Mouse (Mus musculus) embryonic facial prominence, embryonic 13.5 days (tissue): Measurements from ENCODE around the gene Hist1h2ab. TPM values are rescaled to one million over a fixed set of nuclear protein-coding genes. Genes with fewer than 3 reads are reported as not detected.
"Not testable (repeated sequence)": the region's sequence is repeated elsewhere in the genome, so short reads cannot be mapped to it uniquely, and the experiment has no call there.

Experiments
- ATAC-seq: fragments of 200-750 bp; cut with Nextera tagmentation; 2 replicates; pipeline ENCODE4 v1.8.0; 2017; ENCODE audit warnings: low read depth; ENCODE audit not compliant: insufficient number of reproducible peaks, insufficient read depth, low FRiP score, low TSS enrichment
- H3K27ac ChIP-seq: fragments of 300-500 bp; sonication (generic); 2 replicates; pipeline ENCODE4 v1.5.1; 2015; ENCODE audit warnings: moderate library complexity, mild to moderate bottlenecking, inconsistent platforms
- H3K27me3 ChIP-seq: fragments of 300-500 bp; sonication (generic); 2 replicates; pipeline ENCODE4 v1.6.1; 2015; ENCODE audit warnings: mild to moderate bottlenecking, inconsistent platforms
- H3K36me3 ChIP-seq: fragments of 300-500 bp; sonication (generic); 2 replicates; pipeline ENCODE4 v1.6.1; 2015; ENCODE audit warnings: mild to moderate bottlenecking, inconsistent platforms
- H3K4me1 ChIP-seq: fragments of 300-500 bp; sonication (generic); 2 replicates; pipeline ENCODE4 v1.6.1; 2015; ENCODE audit warnings: inconsistent platforms
- H3K4me2 ChIP-seq: fragments of 300-500 bp; sonication (generic); 2 replicates; pipeline ENCODE4 v1.6.1; 2015; ENCODE audit warnings: moderate library complexity, mild to moderate bottlenecking, inconsistent platforms
- H3K4me3 ChIP-seq: fragments of 300-500 bp; sonication (generic); 2 replicates; pipeline ENCODE4 v1.5.1; 2015; ENCODE audit warnings: mild to moderate bottlenecking, inconsistent platforms
- H3K9ac ChIP-seq: fragments of 300-500 bp; sonication (generic); 2 replicates; pipeline ENCODE4 v1.6.1; 2015; ENCODE audit warnings: mild to moderate bottlenecking, inconsistent platforms
- H3K9me3 ChIP-seq: fragments of 300-500 bp; sonication (generic); 2 replicates; pipeline ENCODE4 v1.6.1; 2016; ENCODE audit warnings: inconsistent platforms
- WGBS: fragments of 180-500 bp; shearing (Covaris S2); methylation state at CpG from one replicate; pipeline ENCODE4 v1.1.7; 2015; ENCODE audit warnings: mixed read lengths; 5-methylcytosine and 5-hydroxymethylcytosine counted together
- polyA plus RNA-seq: library from polyadenylated mRNA; unstranded; fragments of >200 nt; fragmentation: Nextera tagmentation; extraction: Ambion mirVana; gene quantifications from 2 replicates; pipeline ENCODE4 v1.2.1, GENCODE M21; 2015

The Hist1h2ab gene
- 53.1 and 58.6 TPM in 2 replicates for polyA plus RNA-seq

DNA sequence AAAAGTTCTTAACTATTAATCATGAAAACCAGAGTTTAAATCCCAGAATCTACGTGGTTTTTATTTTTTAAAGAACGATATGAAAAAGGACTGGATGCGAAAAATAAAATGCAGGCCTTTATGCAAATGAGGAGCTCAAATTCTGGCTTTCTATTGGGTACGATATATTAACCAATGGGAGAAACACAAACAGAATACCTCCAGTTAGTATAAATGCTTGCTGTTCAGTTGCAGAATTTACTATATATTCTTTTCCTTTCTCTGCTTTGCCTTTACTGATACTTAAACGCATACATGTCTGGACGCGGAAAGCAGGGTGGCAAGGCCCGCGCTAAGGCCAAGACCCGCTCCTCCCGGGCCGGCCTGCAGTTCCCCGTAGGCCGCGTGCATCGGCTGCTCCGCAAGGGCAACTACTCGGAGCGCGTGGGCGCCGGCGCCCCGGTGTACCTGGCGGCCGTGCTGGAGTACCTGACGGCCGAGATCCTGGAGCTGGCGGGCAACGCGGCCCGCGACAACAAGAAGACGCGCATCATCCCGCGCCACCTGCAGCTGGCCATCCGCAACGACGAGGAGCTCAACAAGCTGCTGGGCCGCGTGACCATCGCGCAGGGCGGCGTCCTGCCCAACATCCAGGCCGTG, at the start of gene Hist1h2ab:
Gene Hist1h2ab, plus strand, starts transcription at position 288 of the 639 bp plus-strand sequence.
- not testable (repeated sequence) for H3K9me3 ChIP-seq, H3K36me3 ChIP-seq, H3K27me3 ChIP-seq
- Histone ChIP-seq H3K27ac (peak within 1 kb of the TSS; percentile 96), H3K4me1 (peaks cover 21% of the 10 kb centered on the region; the same call in 1 of the 2 replicates), H3K9ac (peak within 1 kb of the TSS; percentile 71), H3K4me2 (peak within 1 kb of the TSS; percentile 67), H3K4me3 (peak within 1 kb of the TSS; percentile 48)
- WGBS, result under 1% methylated on average over 33 of the region's 47 CpGs
- 0 out of 2 replicates have a peak, but pooled peaks have one; percentile 54 for ATAC-seq

DNA sequence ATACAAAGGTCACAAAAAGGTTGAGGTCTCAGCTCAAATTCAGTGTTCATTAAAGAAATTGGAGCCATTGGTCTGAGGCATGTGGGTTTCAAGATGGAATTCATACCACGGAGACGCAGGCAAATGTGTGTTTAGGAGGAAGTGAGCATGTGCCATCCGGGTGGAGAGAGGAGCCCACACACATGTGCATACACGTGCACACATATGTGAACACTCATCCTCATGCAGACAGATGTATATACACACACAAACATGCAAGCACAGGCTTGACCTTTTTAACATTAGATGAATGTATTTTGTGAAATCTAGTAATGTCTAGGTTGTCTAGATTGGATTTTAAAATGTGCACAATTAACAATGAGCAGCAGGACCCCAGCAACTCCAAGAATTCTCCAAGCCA, 48.7 kb upstream of the Hist1h2ab start:
- Histone ChIP-seq H3K9ac (no peak overlapping the region), H3K27ac (no peak overlapping the region), H3K27me3 (no peaks in the 10 kb centered on the region), H3K36me3 (no peaks in the 10 kb centered on the region), H3K4me2 (no peak overlapping the region), H3K4me1 (peaks cover 7% of the 10 kb centered on the region; the same call in 1 of the 2 replicates), H3K9me3 (no peaks in the 10 kb centered on the region), H3K4me3 (no peak overlapping the region)
- no peak for ATAC-seq
- 59% methylated on average over 4 of the region's 4 CpGs for WGBS

DNA sequence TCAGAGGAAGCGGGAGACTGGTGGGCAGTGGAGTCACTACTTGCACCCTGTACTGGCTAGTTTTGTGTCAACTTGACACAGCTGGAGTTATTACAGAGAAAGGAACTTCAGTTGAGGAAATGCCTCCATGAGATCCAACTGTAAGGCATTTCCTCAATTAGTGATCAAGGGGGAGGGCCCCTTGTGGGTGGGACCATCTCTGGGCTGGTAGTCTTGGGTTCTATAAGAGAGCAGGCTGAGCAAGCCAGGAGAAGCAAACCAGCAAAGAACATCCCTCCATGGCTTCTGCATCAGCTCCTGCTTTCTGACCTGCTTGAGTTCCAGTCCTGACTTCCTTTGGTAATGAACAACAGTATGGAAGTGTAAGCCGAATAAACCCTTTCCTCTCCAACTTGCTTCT, 48.1 kb upstream of the Hist1h2ab start:
- not testable (repeated sequence) for ATAC-seq, H3K27ac ChIP-seq, H3K9ac ChIP-seq, H3K4me1 ChIP-seq, H3K4me3 ChIP-seq, H3K4me2 ChIP-seq, H3K27me3 ChIP-seq, H3K9me3 ChIP-seq, H3K36me3 ChIP-seq
- WGBS, result 82% methylated on average over 2 of the region's 2 CpGs

DNA sequence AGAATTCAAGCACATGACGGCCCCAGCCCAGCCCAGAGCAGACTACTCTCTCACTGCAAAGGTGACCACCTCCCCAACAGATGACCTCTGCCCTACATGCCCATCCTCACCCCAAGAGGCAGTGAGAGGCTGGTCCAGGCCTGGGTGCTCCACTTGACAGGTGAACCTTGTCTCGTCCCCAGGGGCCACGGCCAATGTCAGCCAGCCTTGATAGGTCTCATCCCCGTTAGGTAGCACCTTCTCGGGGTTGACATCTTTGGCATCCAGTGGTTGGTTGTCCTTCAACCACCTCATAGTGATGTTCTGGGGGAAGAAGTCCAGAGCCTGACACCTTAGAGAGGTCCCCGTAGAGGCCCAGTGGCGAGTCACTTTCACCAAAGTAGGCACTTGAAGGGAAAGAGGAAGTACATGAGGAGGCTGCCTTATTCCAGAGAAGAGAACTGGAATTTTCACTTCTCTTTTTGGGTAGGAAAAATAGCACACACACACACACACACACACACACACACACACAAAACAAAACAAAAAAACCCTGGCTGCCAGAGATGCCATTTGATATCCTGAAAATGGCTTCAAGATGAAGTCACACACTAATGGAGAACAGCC, 45.1 kb upstream of the Hist1h2ab start:
- no peak overlapping the region for H3K4me3 ChIP-seq
- H3K4me2 ChIP-seq, result no peak overlapping the region
- peaks cover 19% of the 10 kb centered on the region for H3K4me1 ChIP-seq
- no peak overlapping the region for H3K27ac ChIP-seq
- no peaks in the 10 kb centered on the region for H3K27me3 ChIP-seq
- 83% methylated on average over 7 of the region's 7 CpGs for WGBS
- no peaks in the 10 kb centered on the region for H3K36me3 ChIP-seq
- no peak for ATAC-seq
- H3K9ac ChIP-seq, result no peak overlapping the region
- H3K9me3 ChIP-seq, result no peaks in the 10 kb centered on the region

DNA sequence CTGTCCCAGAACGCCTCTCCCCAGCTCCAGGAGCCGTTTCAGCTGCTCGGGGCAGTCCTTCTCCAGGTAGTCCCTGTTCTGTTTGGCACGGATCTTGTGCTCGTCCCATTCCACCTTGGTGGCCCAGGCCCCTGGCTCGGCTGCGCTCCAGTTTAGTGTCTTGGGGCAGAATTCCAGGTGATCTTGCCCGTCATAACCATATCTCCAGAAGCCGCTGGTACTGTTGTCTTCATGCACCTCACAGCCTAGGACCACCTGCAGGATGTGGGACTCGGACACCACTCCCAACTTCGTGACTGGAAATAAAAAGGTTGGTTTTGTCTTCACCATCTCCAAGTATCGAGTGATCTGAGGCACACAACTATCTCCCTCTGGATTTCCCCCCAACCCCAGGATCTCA, 44.2 kb upstream of the Hist1h2ab start:
- WGBS, result 90% methylated on average over 12 of the region's 12 CpGs
- no peak for ATAC-seq
- Histone ChIP-seq H3K36me3 (no peaks in the 10 kb centered on the region), H3K27me3 (no peaks in the 10 kb centered on the region), H3K4me2 (no peak overlapping the region), H3K4me3 (no peak overlapping the region), H3K27ac (no peak overlapping the region), H3K9me3 (no peaks in the 10 kb centered on the region), H3K4me1 (peaks cover 16% of the 10 kb centered on the region), H3K9ac (no peak overlapping the region)

DNA sequence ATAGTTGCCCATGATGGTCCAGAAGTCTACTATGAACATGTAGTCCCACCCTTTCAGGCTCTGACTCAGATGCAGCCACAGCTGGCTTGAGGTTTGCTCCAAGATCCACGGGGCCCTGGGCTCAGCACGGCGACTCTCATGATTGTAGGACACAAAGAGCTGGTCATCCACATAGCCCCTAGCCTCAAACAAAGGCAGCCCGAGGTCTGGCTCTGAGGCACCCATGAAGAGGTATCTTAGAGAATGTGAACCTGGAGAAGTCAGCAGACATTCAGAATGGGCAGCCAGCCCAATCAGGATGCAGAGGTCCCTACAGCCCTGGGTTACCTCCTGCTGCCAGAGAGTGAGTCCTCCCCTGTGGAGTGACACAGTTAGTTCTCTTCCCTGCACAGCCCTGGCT, 42.9 kb upstream of the Hist1h2ab start:
- Histone ChIP-seq H3K27ac (no peak overlapping the region), H3K27me3 (no peaks in the 10 kb centered on the region), H3K4me1 (peaks cover 16% of the 10 kb centered on the region), H3K9me3 (no peaks in the 10 kb centered on the region), H3K36me3 (no peaks in the 10 kb centered on the region), H3K9ac (no peak overlapping the region), H3K4me2 (no peak overlapping the region), H3K4me3 (no peak overlapping the region)
- WGBS, result 88% methylated on average over 4 of the region's 4 CpGs
- ATAC-seq, result no peak

DNA sequence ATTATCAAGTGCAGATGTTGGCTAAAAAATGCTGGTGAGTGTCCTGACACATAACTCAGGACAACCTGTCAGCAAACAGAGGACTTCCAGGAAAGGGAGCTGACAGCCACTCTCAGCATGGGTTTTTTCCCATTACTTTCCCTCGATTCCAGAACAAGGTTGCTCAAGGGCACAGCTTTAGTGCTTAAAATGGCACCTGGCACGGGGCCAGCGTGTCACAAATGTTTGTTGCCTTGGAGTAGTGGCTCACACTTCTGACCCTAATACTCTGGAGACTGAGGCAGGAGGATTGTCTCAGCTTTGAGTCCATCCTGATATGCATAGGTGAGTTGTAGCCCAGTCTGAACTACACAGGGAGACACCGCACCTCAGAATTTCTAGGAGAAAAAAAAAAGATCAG, 42.3 kb upstream of the Hist1h2ab start:
- Histone ChIP-seq H3K9ac (no peak overlapping the region), H3K9me3 (no peaks in the 10 kb centered on the region), H3K4me2 (no peak overlapping the region), H3K27ac (no peak overlapping the region), H3K27me3 (no peaks in the 10 kb centered on the region), H3K36me3 (no peaks in the 10 kb centered on the region), H3K4me1 (peaks cover 16% of the 10 kb centered on the region), H3K4me3 (no peak overlapping the region)
- WGBS, result 71% methylated on average over 4 of the region's 4 CpGs
- ATAC-seq, result no peak

DNA sequence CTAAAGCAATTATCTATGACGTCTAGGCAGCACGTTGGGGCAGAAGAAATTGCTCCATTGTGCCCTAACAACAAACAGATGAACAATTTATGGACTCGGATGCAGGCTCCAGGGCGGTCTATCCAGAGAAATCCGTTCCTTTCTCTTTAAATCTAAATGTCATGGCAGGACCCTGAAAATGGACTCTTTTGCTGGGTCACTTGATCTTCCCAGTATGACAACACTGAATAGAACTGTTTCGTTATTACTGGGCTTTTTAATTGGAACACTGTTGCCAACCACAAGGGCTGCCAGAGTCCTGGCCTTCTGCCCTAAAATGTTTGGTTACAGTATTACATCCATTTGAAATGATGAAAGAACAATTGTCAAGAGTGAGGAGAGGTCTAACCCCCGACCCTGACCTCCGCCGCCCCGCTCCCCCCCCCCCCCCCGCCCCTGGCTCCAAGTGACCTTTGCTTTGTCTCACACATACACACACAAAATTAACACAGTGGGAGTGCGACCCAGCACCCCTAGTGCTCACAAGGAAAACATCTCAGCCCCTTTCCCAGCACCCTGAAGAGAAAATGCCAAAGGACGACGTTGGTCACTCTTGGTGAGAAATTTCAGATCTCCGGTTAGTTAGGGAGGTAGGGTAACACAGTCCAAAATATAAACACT, 41.1 kb upstream of the Hist1h2ab start:
- no peaks in the 10 kb centered on the region for H3K27me3 ChIP-seq
- H3K36me3 ChIP-seq, result no peaks in the 10 kb centered on the region
- 0 out of 2 replicates have a peak overlapping the region, but pooled peaks have one; percentile 49 for H3K27ac ChIP-seq
- no peak for ATAC-seq
- no peaks in the 10 kb centered on the region for H3K9me3 ChIP-seq
- peak overlapping the region; percentile 46 for H3K4me3 ChIP-seq
- H3K9ac ChIP-seq, result peak overlapping the region; percentile 71
- peak overlapping the region; percentile 73 for H3K4me2 ChIP-seq
- peaks cover 16% of the 10 kb centered on the region for H3K4me1 ChIP-seq
- WGBS, result 10% methylated on average over 15 of the region's 15 CpGs

DNA sequence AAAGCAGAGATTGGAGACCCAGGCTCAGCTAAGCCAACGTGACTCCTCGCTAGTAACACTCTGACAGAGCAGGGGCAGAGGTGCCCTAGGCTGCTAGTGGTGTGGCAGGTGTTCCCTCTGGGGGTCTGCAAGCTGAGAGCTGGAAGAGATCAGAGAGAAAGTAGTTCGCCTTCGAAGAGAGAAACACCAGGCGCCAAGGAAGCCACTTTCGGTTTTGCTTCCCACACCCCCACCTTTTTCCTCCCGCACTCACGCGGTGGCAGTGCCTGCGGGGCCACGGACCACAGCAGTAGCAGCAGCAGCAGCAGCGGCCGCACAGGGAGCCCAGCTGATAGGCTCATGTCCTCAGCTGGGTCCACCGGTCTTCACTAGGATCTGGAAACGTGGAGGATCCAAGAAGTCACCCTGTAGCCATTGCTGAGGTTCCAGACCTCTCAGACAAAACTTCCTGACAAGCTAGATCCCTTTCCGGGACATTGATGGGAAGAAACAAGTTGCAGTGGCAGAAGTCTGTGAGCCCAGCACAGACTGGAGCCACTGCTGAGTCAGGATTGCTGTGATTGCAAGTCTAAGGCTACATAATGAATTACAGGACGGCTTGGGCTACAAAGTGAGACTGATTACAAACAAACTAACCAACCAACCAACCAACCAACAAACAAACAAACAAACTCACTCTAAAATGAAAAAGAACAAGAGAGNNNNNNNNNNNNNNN, 40.4 kb upstream of the Hist1h2ab start, which contains the start of gene Hfe:
Gene Hfe, minus strand, starts transcription at position 481 of the 716 bp plus-strand sequence.
- no peak for ATAC-seq
- Histone ChIP-seq H3K4me1 (peaks cover 16% of the 10 kb centered on the region), H3K27me3 (no peaks in the 10 kb centered on the region), H3K36me3 (no peaks in the 10 kb centered on the region), H3K9me3 (no peaks in the 10 kb centered on the region), H3K27ac (peak within 1 kb of the TSS; percentile 49; the same call in 1 of the 2 replicates), H3K9ac (peak within 1 kb of the TSS; percentile 71), H3K4me3 (peak within 1 kb of the TSS; percentile 46), H3K4me2 (peak within 1 kb of the TSS; percentile 73)
- WGBS, result 3% methylated on average over 17 of the region's 17 CpGs

DNA sequence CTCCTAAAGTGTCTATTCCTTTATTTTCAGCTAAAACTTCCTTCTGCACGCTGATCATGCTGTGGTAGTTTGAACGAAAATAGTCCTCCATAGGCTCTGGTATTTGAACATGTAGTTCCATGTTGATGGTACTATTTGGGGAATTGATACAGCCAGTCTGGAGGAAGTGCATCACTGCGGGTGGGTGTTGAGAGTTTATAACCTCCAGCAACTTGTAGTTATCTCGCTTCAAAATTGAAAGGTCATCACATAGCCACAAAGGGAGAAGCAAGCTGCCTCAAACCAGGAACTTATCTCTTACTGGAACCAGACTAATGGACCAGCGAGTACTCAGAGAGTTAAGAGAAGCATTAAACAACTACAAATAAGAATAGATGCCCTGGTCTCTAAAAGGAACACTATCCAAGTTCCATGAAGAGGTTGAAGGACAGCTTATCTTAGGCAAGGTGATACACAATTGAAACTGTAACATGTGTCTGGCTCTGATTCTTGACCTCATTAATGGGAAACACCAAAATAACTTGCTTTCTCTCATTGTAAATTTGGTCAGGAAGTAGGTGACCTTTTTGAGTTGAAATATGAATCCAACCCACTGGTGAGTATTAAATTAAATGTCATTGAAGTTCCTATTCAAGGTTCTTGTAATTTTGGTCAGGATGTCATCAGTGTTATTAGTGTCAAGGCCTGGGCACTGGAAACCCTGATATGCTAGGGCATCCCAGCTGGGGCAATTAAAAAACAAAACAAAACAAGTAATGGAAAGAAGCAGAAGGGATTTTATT, 34.5 kb upstream of the Hist1h2ab start:
- no peak overlapping the region for H3K4me3 ChIP-seq
- H3K36me3 ChIP-seq, result no peaks in the 10 kb centered on the region
- H3K4me1 ChIP-seq, result no peaks in the 10 kb centered on the region
- no peak overlapping the region for H3K4me2 ChIP-seq
- H3K9me3 ChIP-seq, result no peaks in the 10 kb centered on the region
- WGBS, result 85% methylated on average over 5 of the region's 5 CpGs
- ATAC-seq, result no peak
- no peak overlapping the region for H3K9ac ChIP-seq
- H3K27me3 ChIP-seq, result no peaks in the 10 kb centered on the region
- H3K27ac ChIP-seq, result no peak overlapping the region

DNA sequence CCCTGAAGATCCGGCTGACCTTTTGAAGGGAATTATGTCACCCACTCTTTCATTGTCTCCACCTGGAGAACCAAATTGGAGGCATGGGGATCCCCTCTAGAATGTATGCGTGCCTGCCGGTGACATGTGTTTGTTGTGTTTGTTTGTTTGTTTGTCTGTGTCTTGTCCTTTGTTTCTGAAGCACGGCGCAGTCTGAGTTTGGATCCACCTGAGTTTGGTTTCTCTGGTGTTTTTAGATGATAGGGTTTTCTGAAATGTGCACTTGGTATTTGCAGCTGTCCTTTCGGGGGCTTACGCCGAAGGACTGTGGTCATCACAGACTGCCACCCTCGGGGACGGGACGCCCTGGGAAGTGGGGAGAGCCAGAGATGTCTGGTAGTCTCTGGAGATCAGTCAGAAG, 33.8 kb upstream of the Hist1h2ab start:
- WGBS, result 56% methylated on average over 11 of the region's 11 CpGs
- Histone ChIP-seq H3K4me3 (no peak overlapping the region), H3K4me1 (no peaks in the 10 kb centered on the region), H3K27me3 (no peaks in the 10 kb centered on the region), H3K27ac (no peak overlapping the region), H3K4me2 (no peak overlapping the region), H3K9ac (no peak overlapping the region), H3K9me3 (no peaks in the 10 kb centered on the region), H3K36me3 (no peaks in the 10 kb centered on the region)
- ATAC-seq, result no peak
